Mouse (Mus musculus) heart, adult 2 months (tissue): ENCODE measurements around the gene Btbd9.
A peak's percentile ranks its signal among the peaks of the same experiment; 100 is the strongest.

Source experiments
- CTCF ChIP-seq: fragments of 200-600 bp; IDR thresholded peaks from 2 replicates; pipeline ENCODE4 v1.8.1; 2022; ENCODE audit warnings: antibody characterized with exemption, mild to moderate bottlenecking, moderate library complexity
- EP300 ChIP-seq: fragments of 200-500 bp; IDR thresholded peaks from 2 replicates; pipeline ENCODE4 v1.6.1; 2011; ENCODE audit warnings: low read depth, low read length, control low read depth; ENCODE audit not compliant: insufficient read depth
- POLR2A ChIP-seq: fragments of 200-500 bp; IDR thresholded peaks from 2 replicates; pipeline ENCODE4 v1.6.1; 2011; ENCODE audit warnings: mild to moderate bottlenecking, low read depth, low read length, control low read depth; ENCODE audit not compliant: insufficient read depth

GRCm38 (mm10) chr17:30575941-30576773 lies at the start of gene Btbd9:
- TF ChIP-seq EP300 (peak; percentile 44; the same call in 1 of the 2 replicates), POLR2A (peak; percentile 95), CTCF (no peak)
